Mouse (Mus musculus) lung, adult 2 months (tissue): ENCODE results near the gene Bcl9l.

Source experiments
- CTCF ChIP-seq: fragments of 200-500 bp; IDR thresholded peaks from 2 replicates; pipeline ENCODE4 v1.5.1; 2011; ENCODE audit warnings: mild to moderate bottlenecking, low read length, control low read depth; ENCODE audit not compliant: insufficient read depth
- POLR2A ChIP-seq: fragments of 200-500 bp; IDR thresholded peaks from 2 replicates; pipeline ENCODE4 v1.6.1; 2011; ENCODE audit warnings: low read depth, mild to moderate bottlenecking, control low read depth, low read length, borderline replicate concordance; ENCODE audit errors: extremely low read depth

DNA sequence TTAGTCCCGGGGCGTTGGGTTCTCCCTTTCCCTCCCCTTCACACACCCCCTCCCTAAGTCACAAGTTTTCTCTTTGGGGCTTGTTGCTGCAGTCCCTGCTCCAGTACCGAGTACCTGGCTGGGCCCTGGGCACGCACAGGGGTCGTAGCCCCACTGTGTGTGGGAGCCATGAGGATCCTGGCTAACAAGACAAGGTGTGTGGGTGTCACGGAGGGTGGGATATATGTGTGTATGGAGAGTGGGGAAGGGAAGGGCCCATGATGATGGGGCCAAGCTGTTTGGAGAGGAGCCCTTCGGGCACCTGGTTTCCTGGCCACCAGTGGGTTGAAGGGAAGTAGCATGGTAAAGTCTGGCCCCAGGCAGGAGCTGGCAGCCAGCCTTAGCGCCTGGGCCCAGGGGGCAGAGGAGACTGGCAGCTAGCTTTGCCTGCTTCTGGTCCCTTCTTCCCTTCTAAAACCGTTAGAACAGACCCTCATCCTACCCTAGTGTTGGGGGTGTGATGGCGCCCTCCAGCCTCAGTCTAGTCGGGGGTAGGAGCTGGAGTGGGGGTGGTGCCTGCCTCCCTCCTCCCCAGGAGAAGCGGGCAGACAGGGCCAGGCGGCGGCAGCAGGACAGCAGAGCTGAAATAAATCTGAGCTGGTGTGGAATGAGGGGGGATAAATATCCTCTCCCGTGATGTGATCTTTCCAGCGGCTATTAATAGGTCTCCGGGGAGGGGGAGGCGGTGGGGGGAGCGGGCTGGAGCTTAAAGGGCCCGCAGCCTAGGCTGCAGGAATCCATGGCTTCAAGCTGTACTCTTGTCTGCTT, 16.9 kb downstream of the Bcl9l start:
- TF ChIP-seq CTCF (no peak), POLR2A (peak; percentile 20; the same call in 1 of the 2 replicates)
